Mouse (Mus musculus): ENCODE measurements around the gene Fthl17f.
"Not testable (repeated sequence)": the region's sequence is repeated elsewhere in the genome, so short reads cannot be mapped to it uniquely, and the experiment has no call there.

Gene Fthl17f
- long read RNA-seq, experiment 1: 0 reads
- long read RNA-seq, experiment 2: 0 reads

GRCm38 (mm10) chrX:9062715-9063114 lies at the start of gene Fthl17f:
Fthl17f (plus strand) TSS chrX:9063015.
- intact Hi-C loops (cut with DNase I): not testable (repeated sequence)

GRCm38 (mm10) chrX:9016079-9016478 lies 46.7 kb upstream of the Fthl17f start:
- intact Hi-C loops (cut with DNase I): no loop called here

- intact Hi-C loops (cut with DNase I): no loop called here
Observed at GRCm38 (mm10) chrX:9019481-9019880, 43.3 kb upstream of the Fthl17f start.

- intact Hi-C loops (cut with DNase I): not testable (repeated sequence)
Observed at GRCm38 (mm10) chrX:9033193-9033592, 29.6 kb upstream of the Fthl17f start, which contains the start of gene Fthl17e. Fthl17e (plus strand) TSS chrX:9033493.

GRCm38 (mm10) chrX:9041611-9042010 lies 21.2 kb upstream of the Fthl17f start:
- intact Hi-C loops (cut with DNase I): not testable (repeated sequence)

- intact Hi-C loops (cut with DNase I): not testable (repeated sequence)
Observed at GRCm38 (mm10) chrX:9060952-9061351, 1.9 kb upstream of the Fthl17f start.

- intact Hi-C loops (cut with DNase I): no loop called here
Observed at GRCm38 (mm10) chrX:9062101-9062500, 714 bp upstream of the Fthl17f start.

GRCm38 (mm10) chrX:9077699-9078098 lies 14.9 kb downstream of the Fthl17f start:
- intact Hi-C loops (cut with DNase I): not testable (repeated sequence)

GRCm38 (mm10) chrX:9095066-9095465 lies 32.3 kb downstream of the Fthl17f start:
- intact Hi-C loops (cut with DNase I): not testable (repeated sequence)

GRCm38 (mm10) chrX:9104262-9104661 lies 41.4 kb downstream of the Fthl17f start, which contains the start of gene 4930402K13Rik:
4930402K13Rik (plus strand) TSS chrX:9104562.
- intact Hi-C loops (cut with DNase I): no loop called here

GRCm38 (mm10) chrX:9110381-9110780 lies 47.6 kb downstream of the Fthl17f start:
- intact Hi-C loops (cut with DNase I): no loop called here

Data from adrenal gland (tissue).